In genomic region chr7:35649071-35649470, GRCm38 (mm10) we compare ENCODE assay signal across 8 mouse cellular contexts. TPM values are rescaled to one million over a fixed set of nuclear protein-coding genes. Genes with fewer than 3 reads are reported as not detected.
DNase-seq lines count a peak whose midpoint lies in the region; ATAC-seq and TF ChIP-seq lines count a peak whose summit lies in the region.

No protein-coding gene starts in this region.

- DNase-seq in hindbrain, embryonic 10.5 days (ENCODE audit: low spot score) = peak; percentile 23
- DNase-seq in Patski (ENCODE audit: low read depth, low spot score) = no peak
- DNase-seq in gastrocnemius, adult 2 months = peak; percentile 68
- DNase-seq in kidney, postnatal 25 days = peak; percentile 66 to 81
- DNase-seq in natural killer cell, adult 2 months (ENCODE audit: low spot score in 2 of 2) = peak; percentile 71 to 80
- DNase-seq in forebrain, embryonic 10.5 days (ENCODE audit: extremely low spot score, low spot score) = no peak
- DNase-seq in right cerebral cortex, postnatal 10 days (ENCODE audit: low spot score in 2 of 2) = no peak

- POLR2A ChIA-PET in Patski (lab: Charles Lee) = interaction anchor here (0.5 to 0.8 kb wide), 2 partner anchors 87 to 1428 kb away, joined by 3 read pairs; no protein-coding TSS in a partner anchor

- intact Hi-C loops in gastrocnemius, adult 2 months (cut with DNase I) = loop anchor here (5.0 to 10.0 kb wide), 3 partner anchors 62 to 1046 kb away; partner anchors contain the start of genes Ankrd27, Nudt19, Rgs9bp and Tshz3

- WGBS in hindbrain, embryonic 10.5 days = 47% methylated on average over 3 of the region's 3 CpGs
- WGBS in hindbrain, embryonic 13.5 days = 40% methylated on average over 3 of the region's 3 CpGs
- WGBS in forebrain, embryonic 10.5 days = 59% methylated on average over 3 of the region's 3 CpGs

- H3K27ac ChIP-seq in hindbrain, embryonic 10.5 days = no peak overlapping the region
- H3K27ac ChIP-seq in hindbrain, embryonic 13.5 days = no peak overlapping the region
- H3K27ac ChIP-seq in gastrocnemius, adult 2 months = no peak overlapping the region
- no peak overlapping the region for H3K27ac ChIP-seq in forebrain, embryonic 10.5 days

- H3K9me3 ChIP-seq in hindbrain, embryonic 10.5 days = no peaks in the 10 kb centered on the region
- H3K9me3 ChIP-seq in hindbrain, embryonic 13.5 days = no peaks in the 10 kb centered on the region
- H3K9me3 ChIP-seq in forebrain, embryonic 10.5 days = peaks cover 9% of the 10 kb centered on the region; the same call in 1 of the 2 replicates

- no peak for ATAC-seq in hindbrain, embryonic 13.5 days (ENCODE audit: low FRiP score)
- peak; percentile 29 for ATAC-seq in Patski

- H3K36me3 ChIP-seq in hindbrain, embryonic 10.5 days = peaks cover 19% of the 10 kb centered on the region
- H3K36me3 ChIP-seq in hindbrain, embryonic 13.5 days = peaks cover 11% of the 10 kb centered on the region
- H3K36me3 ChIP-seq in forebrain, embryonic 10.5 days (replicated peaks) = peaks cover 17% of the 10 kb centered on the region

- CTCF ChIA-PET in Patski (lab: Charles Lee) = interaction anchor here (0.7 to 1.3 kb wide), 3 partner anchors 10 to 1711 kb away, joined by 3 to 4 read pairs (median 3); no protein-coding TSS in a partner anchor

- H3K4me3 ChIP-seq in hindbrain, embryonic 10.5 days = no peak overlapping the region
- H3K4me3 ChIP-seq in hindbrain, embryonic 13.5 days = no peak overlapping the region
- H3K4me3 ChIP-seq in gastrocnemius, adult 2 months = no peak overlapping the region
- no peak overlapping the region for H3K4me3 ChIP-seq in forebrain, embryonic 10.5 days

- H3K9ac ChIP-seq in hindbrain, embryonic 13.5 days = no peak overlapping the region

- no peaks in the 10 kb centered on the region for H3K27me3 ChIP-seq in hindbrain, embryonic 10.5 days (ENCODE audit: insufficient read depth, poor library complexity, severe bottlenecking)
- H3K27me3 ChIP-seq in hindbrain, embryonic 13.5 days = no peaks in the 10 kb centered on the region
- H3K27me3 ChIP-seq in Patski = peaks cover 3% of the 10 kb centered on the region
- H3K27me3 ChIP-seq in forebrain, embryonic 10.5 days (ENCODE audit: poor library complexity, severe bottlenecking) = no peaks in the 10 kb centered on the region

- in situ Hi-C loops in Patski (cut with MboI; ENCODE audit: low pct_unique_long_range_greater_than_20kb) = no loop called here

- H3K4me1 ChIP-seq in hindbrain, embryonic 10.5 days (replicated peaks) = peaks cover 9% of the 10 kb centered on the region
- peaks cover 13% of the 10 kb centered on the region for H3K4me1 ChIP-seq in hindbrain, embryonic 13.5 days (replicated peaks)
- H3K4me1 ChIP-seq in forebrain, embryonic 10.5 days = peaks cover 17% of the 10 kb centered on the region

- no peak overlapping the region for H3K4me2 ChIP-seq in hindbrain, embryonic 13.5 days

- TF ChIP-seq CTCF in Patski (IDR thresholded peaks at IDR 0.05) = no peak
- no peak for TF ChIP-seq CTCF in gastrocnemius, adult 2 months (IDR thresholded peaks at IDR 0.05)

RNA-seq across cellular contexts. Expression of gene Pdcd5, which starts 1.8 kb away (rescaled TPM):
- polyA plus RNA-seq in hindbrain, embryonic 10.5 days (2016; fragmentation: Nextera tagmentation; extraction: Ambion mirVana) = 300 and 302 TPM in 2 replicates
- polyA plus RNA-seq in hindbrain, embryonic 13.5 days (2015; fragmentation: Nextera tagmentation; extraction: Ambion mirVana) = 245 and 251 TPM in 2 replicates
- 80.7 TPM for polyA plus RNA-seq in Patski (2021)
- total RNA-seq in gastrocnemius, adult 2 months (2021) = 100 to 1,000 TPM; 150 to 159 TPM
- polyA plus RNA-seq in forebrain, embryonic 10.5 days (2016; fragmentation: Nextera tagmentation; extraction: Ambion mirVana) = 316 and 317 TPM in 2 replicates

Comparison
In these comparisons a context has a peak if more than half of its experiments do, and no peak if none do; other contexts are left out.
1. DNase-seq: peak in hindbrain, embryonic 10.5 days (single experiment), gastrocnemius, adult 2 months (single experiment), kidney, postnatal 25 days (2 of 2) and natural killer cell, adult 2 months (2 of 2); none in Patski (single experiment), forebrain, embryonic 10.5 days (single experiment) and right cerebral cortex, postnatal 10 days (0 of 2).